Mouse (Mus musculus): Measurements from ENCODE around the gene Reg4. TPM values are rescaled to one million over a fixed set of nuclear protein-coding genes. Genes with fewer than 3 reads are reported as not detected.

Reg4 gene
- not detected in 4 replicates for total RNA-seq (2023)

DNA sequence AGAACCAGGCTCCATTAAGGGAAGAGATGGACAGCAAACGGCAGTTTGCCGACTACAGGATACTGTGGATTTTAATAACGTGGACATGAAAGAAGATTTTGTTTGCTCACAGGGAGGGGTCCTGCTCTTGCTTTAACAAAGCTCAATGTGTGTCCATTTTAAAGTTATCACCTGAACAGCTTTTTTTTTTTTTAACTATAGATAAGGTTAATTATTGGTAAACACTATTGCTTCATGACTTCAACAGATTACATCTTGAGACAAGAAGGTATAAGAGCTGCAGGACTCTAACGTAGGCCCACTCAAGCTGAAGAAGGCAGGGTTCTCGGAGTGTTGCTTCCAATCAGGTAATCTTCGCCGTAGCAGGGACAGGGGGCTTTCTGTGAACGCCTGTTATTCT is at the start of gene Reg4:
Gene Reg4, plus strand, starts transcription at position 301 of the 400 bp plus-strand sequence.

GRCm38 (mm10) chr3:98280204-98280932 is 58.4 kb downstream of the Reg4 start, which contains the start of gene Hmgcs2:
TSS of gene Hmgcs2 (plus strand) at chr3:98280435.

Other genes starting within 250 kb of the Reg4 start
- 284 to 292 TPM (median 288 TPM) in 4 replicates for gene Notch2, start 208.6 kb upstream of the Reg4 start, total RNA-seq (2023)
- 10.0 to 13.2 TPM (median 11.8 TPM) in 4 replicates for gene Adam30, start 61.5 kb upstream of the Reg4 start, total RNA-seq (2023)
- not detected in 4 replicates for gene Hmgcs2, start 58.3 kb downstream of the Reg4 start, total RNA-seq (2023)
- gene Phgdh, start 117.8 kb downstream of the Reg4 start, total RNA-seq (2023): 52.7 to 62.8 TPM (median 55.5 TPM) in 4 replicates
- gene Zfp697, start 160.3 kb downstream of the Reg4 start, total RNA-seq (2023): not detected in 4 replicates
- not detected in 4 replicates for gene Gm4450, start 235.0 kb downstream of the Reg4 start, total RNA-seq (2023)

Measured in B cell, adult 62 days (primary cell).